Mouse (Mus musculus) layer of hippocampus, adult 9-10 months (tissue): ENCODE data around the gene Grip1.

Experiments
- DNase-seq: peaks from one replicate; pipeline ENCODE4 v3.0.0; 2022; ENCODE audit warnings: low spot score

Gene Grip1

GRCm38 (mm10) chr10:119666386-119666785, 212.8 kb downstream of the Grip1 start:
- DNase-seq, result no peak

DNA sequence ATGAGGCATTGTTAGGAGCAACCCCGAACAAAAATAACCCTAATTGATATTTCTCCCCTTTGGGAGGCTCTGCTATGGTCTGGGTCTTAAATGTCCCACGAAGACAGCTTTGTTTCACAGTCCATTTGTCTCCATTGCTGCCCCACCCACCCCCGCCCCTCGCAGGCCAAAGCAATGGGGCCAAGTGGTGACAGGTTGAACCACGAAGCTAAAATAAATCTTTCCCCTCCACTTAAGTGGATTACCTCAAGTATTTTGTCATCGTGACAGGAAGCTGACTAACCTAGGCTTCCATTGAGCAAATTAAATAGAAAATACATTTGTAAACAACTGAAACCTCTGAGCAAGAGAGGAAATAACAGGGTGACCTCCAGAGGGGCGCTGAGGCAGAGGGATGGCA, 216.8 kb downstream of the Grip1 start:
- DNase-seq, result no peak

DNA sequence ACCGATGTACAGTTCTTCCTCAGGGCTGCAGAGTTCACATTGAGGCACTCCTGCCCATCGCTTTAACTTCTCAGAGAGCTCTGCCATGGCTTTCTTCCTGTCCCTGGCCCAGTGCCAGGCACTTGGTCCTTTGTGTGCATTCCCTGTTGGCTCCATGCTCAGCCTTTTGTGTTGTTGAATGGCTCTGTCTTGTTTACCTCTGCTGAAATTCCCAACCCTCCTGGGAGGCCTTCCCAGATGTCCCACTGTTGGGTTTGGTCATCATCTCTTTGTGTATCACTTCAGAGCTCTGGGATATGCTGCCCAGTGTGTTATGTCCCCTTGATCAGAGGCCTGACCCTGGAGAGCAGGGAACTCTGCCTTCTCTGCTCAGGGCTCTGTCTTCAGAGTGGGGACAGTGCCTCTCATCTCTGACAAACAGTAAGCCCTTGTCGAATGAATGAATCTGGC, 230.8 kb downstream of the Grip1 start:
- DNase-seq, result no peak

DNA sequence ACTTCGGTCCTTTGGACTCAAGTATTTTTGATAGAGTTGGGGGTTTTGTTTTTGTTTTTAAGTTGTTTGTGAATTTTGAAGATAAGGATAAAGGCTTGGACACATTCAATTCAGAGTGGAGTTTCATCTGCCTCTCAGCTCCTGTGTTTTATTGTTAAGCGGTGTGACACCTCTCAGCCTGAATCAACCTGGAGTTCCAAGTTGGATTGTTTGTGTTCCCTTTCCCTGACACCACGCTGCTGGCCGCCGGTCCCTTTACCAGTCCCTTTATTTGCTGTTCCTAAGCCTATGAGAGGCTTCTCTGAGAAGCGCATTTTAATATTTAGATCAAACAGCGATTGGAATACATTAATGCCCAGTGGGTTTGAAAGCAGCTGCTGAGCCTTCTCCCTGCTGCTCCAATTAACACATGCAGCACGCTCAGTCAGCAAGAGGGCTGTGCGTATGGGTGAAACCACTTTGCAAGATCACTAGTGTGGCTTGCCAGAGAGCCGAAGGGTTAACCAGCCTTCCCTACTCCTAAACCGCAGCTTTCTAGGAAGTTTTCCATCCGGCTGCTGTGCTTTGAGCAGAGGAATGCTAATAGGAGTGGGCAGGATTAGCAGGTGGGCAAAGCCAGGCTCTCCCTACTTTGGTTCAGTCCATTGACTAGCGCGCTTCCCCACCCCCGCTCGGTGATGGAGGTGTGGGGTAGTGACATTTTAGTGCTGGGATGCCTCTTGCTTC, 237.9 kb downstream of the Grip1 start:
- peak; percentile 40 for DNase-seq

DNA sequence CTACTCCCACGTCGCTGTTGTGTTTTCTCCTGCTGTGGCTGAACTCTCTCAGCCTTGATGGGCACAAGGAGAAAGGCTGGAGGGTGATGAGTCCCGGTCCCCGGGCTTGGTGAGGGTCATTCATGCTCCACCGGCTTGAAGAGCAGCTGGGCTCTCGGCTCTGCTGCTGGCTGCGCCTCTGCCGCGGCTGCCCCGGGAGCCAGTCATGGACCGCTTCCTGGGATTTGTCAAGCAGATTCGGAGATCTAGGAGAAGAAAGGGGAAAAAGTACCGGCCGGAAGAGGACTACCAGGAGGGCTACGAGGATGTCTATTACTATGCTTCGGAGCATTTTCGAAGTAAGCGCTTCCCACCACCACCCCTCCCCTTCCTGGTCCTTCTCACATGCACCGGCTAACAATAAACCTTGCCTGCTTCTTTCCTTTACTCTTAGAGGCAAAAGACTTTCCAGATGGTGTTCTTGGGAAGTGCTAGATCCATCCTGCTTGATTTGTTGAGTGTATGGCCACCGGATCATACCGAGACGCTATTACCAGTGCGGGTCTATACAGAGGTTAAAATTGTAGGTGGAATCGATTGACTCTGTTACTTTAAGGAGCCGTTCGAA, 238.8 kb downstream of the Grip1 start:
- DNase-seq, result no peak

GRCm38 (mm10) chr10:119693400-119693799, 239.8 kb downstream of the Grip1 start:
- no peak for DNase-seq

- no peak for DNase-seq
These were observed 243.7 kb downstream of the Grip1 start for GRCm38 (mm10) chr10:119697257-119697798.

DNA sequence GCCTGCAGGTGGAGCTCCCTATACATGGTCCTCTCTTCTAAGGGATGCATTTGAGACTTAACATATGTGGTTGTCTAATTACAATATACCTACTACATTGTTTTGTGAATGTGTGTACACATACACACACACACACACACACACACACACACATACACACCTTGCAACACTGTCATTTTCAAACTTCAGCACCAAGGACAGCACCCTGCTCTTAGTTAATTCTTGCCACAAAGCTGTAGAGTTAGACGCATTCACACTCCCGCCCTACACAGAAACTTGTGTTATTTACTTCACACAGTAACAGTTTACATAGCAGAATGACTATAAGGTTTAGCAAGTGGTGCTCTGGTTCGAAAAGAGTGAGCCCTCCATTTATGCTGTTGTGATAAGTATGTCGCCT, 251.7 kb downstream of the Grip1 start:
- DNase-seq, result no peak

GRCm38 (mm10) chr10:119706281-119706680, 252.7 kb downstream of the Grip1 start:
- no peak for DNase-seq

DNA sequence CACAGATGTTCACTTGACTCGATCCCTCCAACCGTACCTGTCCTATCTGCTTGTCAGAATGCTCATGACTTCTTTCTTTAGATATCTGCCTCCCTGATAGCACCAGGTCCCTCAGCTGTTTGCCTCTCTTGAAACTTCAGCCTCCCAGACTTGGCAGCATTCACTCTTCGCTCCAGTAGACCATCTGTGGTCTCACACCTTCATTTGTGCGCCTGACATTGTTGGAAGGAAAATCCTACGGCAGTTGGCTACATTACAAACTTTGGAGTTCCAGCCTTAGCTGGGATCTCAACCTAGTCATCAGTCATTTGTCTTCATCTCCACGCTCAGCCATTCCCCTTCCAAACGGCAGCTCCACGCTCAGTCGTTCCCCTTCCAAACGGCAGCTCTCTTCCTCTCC, 253.4 kb downstream of the Grip1 start:
- no peak for DNase-seq

GRCm38 (mm10) chr10:119721887-119722286, 268.3 kb downstream of the Grip1 start:
- DNase-seq, result no peak

- no peak for DNase-seq
These were observed 268.8 kb downstream of the Grip1 start for GRCm38 (mm10) chr10:119722471-119722870.

DNA sequence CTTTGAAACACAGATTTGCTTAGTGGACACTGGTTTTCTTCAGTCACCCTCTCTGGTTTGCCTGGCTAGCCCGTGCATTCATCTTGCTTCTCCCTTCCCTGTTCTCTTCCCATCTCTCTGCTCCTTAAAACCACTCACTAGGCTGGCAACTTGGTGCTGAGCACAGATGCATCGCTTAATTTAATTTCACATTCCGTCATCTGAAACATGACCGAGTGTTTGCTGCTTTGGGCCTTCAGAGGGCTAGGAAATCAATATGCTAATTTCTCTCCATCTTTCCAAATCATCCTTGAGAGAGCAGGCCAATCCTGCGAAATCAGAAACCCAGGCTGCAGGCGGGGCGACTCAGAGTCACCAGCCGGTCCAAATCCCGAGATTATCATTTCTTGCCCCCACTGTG, 270.0 kb downstream of the Grip1 start:
- no peak for DNase-seq

- no peak for DNase-seq
These were observed 271.7 kb downstream of the Grip1 start for GRCm38 (mm10) chr10:119725363-119725762.

- no peak for DNase-seq
These were observed 272.3 kb downstream of the Grip1 start for GRCm38 (mm10) chr10:119725966-119726365.

DNA sequence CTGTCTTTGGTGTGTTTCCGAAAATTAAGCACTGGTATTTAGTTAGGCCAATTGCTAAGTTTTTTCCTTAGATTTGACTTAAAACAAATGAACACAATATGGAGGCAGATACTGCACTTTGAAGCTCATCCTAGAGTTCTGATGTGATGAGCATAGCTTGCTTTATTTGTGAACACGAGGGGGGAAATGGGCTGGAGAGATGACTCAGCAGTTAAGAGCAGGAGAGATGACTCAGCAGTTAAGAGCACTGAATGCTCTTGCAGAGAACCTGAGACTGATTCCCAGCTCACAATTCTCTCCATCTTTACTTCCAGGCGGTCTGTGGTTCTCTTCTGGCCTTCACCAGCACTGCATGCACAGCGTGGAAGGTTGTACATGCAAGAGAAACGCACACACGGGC, 273.3 kb downstream of the Grip1 start:
- DNase-seq, result no peak

DNA sequence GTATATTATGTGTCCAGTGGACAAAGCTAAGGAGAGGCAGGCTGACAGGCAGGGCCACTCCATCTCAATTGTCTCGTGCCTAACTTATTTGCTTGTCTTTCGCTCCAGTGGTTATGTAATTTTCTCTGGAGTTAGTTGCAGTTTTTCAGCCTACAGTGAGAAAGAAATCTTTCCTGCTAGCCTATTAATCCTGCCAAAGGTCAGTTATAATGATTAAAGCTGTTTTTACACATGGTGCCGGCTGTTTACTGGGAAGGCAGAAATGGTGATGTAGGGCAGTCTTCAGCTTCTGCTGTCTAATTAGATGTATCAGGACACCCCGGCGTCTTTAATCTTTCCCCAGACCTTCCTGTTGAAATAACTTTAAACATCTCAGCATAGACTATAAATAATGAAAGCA, 276.6 kb downstream of the Grip1 start:
- DNase-seq, result no peak

GRCm38 (mm10) chr10:119735011-119735992, 281.7 kb downstream of the Grip1 start:
- no peak for DNase-seq

DNA sequence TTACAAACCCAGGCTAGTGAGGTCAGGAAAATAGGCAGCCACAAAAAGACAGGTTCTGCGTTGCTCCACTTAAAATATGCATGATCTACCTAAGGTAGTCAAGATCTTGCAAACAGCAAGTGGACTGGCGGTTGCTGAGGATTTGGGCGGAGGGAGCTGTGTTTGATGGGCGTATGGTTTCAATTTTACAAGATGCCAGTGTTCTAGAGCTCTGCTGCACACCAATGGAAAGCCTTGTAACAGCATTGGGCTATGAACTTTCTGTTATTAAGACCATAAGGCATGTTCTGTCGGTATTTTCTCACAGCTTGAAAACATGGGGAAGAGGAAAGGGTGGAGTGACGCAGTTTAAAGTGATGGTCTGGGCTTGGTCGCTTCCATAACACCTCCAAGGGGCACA, 285.8 kb downstream of the Grip1 start:
- DNase-seq, result no peak

GRCm38 (mm10) chr10:119742722-119743121, 289.1 kb downstream of the Grip1 start:
- DNase-seq, result no peak

DNA sequence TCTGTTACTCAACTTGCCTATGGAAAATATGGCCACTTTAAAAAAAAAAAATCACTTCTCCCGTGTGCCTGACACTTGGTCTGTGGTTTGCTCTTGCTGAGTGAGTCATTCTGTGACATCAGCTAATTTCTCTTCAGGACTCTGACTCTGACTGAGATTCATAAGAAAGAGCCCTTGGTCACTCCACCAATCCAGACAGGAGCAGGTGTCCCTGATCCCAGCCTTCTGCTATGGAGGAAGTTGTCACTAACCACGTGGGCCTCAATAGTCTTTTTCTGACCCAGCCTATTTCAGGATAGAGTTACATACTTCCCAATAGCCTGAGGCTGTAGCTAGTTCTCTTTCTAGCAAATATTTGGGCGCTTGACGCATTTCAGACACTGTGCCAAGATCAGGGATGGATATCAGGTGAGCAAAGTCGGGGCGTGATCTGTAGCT, 298.8 kb downstream of the Grip1 start:
- DNase-seq, result no peak

DNA sequence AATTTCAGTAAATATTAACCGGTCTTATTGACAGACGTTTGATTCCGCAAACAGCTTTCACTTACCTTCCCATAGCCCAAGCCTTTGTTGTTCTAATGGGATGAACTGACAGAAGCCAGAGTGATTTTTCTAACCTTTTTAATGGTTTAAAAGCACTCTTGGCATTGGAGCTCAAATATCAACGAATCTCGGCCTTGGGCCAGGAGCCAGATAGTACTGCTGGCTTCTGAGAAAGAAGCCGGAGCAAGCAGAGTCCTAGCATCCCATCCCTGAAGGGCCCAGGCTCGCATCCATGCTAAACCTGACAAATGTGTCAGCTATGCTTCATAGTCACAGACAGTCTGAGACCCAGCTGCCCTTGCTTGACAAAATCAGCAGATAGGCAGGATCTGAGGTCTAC, 302.6 kb downstream of the Grip1 start:
- no peak for DNase-seq
